Mouse (Mus musculus) E14TG2a.4 (cell line): ENCODE results near the gene Mylk2.

Experiments
- CTCF ChIP-seq: conservative IDR thresholded peaks from 2 replicates; pipeline ENCODE4 v1.5.1; 2014; ENCODE audit warnings: low read length
- NANOG ChIP-seq: IDR thresholded peaks from 2 replicates; pipeline ENCODE4 v1.6.1; 2014; ENCODE audit warnings: borderline replicate concordance, low read length, mixed read lengths
- POU5F1 ChIP-seq: IDR thresholded peaks from 2 replicates; pipeline ENCODE4 v1.6.1; 2014; ENCODE audit warnings: low read length, borderline replicate concordance

DNA sequence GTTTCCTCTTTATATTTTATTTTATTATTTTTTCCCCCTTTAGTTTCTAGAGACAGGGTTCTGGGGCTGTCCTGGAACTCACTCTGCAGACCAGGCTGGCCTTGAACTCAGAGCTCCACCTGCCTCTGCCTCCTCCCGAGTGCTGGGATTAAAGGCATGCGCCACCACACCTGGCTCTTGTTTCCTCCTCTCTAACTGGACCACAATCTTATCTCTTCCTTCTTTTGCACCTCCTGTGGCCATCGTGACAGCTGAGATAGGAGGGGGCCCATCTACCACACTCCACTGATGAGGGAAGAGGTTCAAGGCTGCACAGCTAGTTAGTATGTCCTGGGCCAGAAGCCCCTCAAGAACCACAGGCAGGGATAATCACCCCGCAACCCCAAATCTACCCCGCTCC lies 13.4 kb downstream of the Mylk2 start:
- TF ChIP-seq CTCF: no peak
- TF ChIP-seq NANOG: no peak
- TF ChIP-seq POU5F1: no peak
